Mouse (Mus musculus) ES-E14 (cell line): ENCODE results near the gene Nrxn3.

Source experiments
- CHD2 ChIP-seq: IDR thresholded peaks from 2 replicates; pipeline ENCODE4 v1.6.1; 2014; ENCODE audit warnings: mild to moderate bottlenecking, low read depth, low read length, inconsistent platforms
- HCFC1 ChIP-seq: IDR thresholded peaks from 2 replicates; pipeline ENCODE4 v1.6.1; 2012; ENCODE audit warnings: low read length, inconsistent platforms, borderline replicate concordance; ENCODE audit not compliant: insufficient read depth
- MAFK ChIP-seq: IDR thresholded peaks from 2 replicates; pipeline ENCODE4 v1.6.1; 2014; ENCODE audit warnings: mild to moderate bottlenecking, low read depth, low read length, inconsistent platforms; ENCODE audit not compliant: insufficient read depth
- ZC3H11A ChIP-seq: IDR thresholded peaks from 2 replicates; pipeline ENCODE4 v1.6.1; 2012; ENCODE audit warnings: low read depth, mild to moderate bottlenecking, inconsistent platforms, low read length, borderline replicate concordance
- ZNF384 ChIP-seq: IDR thresholded peaks from 2 replicates; pipeline ENCODE4 v1.6.1; 2012; ENCODE audit warnings: low read depth, low read length, inconsistent platforms

- TF ChIP-seq HCFC1 (no peak), ZC3H11A (no peak), ZNF384 (no peak), MAFK (no peak), CHD2 (no peak)
Observed at GRCm38 (mm10) chr12:89310200-89310599, 587.5 kb downstream of the Nrxn3 start.
